Mouse (Mus musculus) lung, adult 2 months (tissue): Measurements from ENCODE around the gene Clip3. TPM values are rescaled to one million over a fixed set of nuclear protein-coding genes. Genes with fewer than 3 reads are reported as not detected.
A peak's percentile ranks its signal among the peaks of the same experiment; 100 is the strongest.

Experiments used
- DNase-seq: peaks from one replicate; pipeline ENCODE4 v3.0.0; 2022
- H3K4me1 ChIP-seq: fragments of 200-500 bp; 2 replicates; pipeline ENCODE4 v1.6.1; 2011; ENCODE audit warnings: low read length; ENCODE audit not compliant: control insufficient read depth, insufficient read depth
- H3K4me3 ChIP-seq: fragments of 200-500 bp; replicated peaks from 2 replicates; pipeline ENCODE3; 2011; ENCODE audit warnings: low read depth, mild to moderate bottlenecking, control low read depth, low read length; ENCODE audit errors: extremely low read depth
- CTCF ChIP-seq: fragments of 200-500 bp; IDR thresholded peaks from 2 replicates; pipeline ENCODE4 v1.5.1; 2011; ENCODE audit warnings: mild to moderate bottlenecking, low read length, control low read depth; ENCODE audit not compliant: insufficient read depth
- POLR2A ChIP-seq: fragments of 200-500 bp; IDR thresholded peaks from 2 replicates; pipeline ENCODE4 v1.6.1; 2011; ENCODE audit warnings: low read depth, mild to moderate bottlenecking, control low read depth, low read length, borderline replicate concordance; ENCODE audit errors: extremely low read depth
- WGBS: fragments of 180-500 bp; shearing (Covaris S2); methylation state at CpG from one replicate; pipeline ENCODE4 v1.1.7; 2018; 5-methylcytosine and 5-hydroxymethylcytosine counted together
- polyA plus RNA-seq: library from polyadenylated mRNA; depleted of rRNA; stranded (reverse); fragments of >200 nt; gene quantifications from 2 replicates; pipeline ENCODE4 v1.2.3, GENCODE M21; 2012; rRNA removed

Clip3 gene
- polyA plus RNA-seq, 1 experiment = 7.7 TPM

DNA sequence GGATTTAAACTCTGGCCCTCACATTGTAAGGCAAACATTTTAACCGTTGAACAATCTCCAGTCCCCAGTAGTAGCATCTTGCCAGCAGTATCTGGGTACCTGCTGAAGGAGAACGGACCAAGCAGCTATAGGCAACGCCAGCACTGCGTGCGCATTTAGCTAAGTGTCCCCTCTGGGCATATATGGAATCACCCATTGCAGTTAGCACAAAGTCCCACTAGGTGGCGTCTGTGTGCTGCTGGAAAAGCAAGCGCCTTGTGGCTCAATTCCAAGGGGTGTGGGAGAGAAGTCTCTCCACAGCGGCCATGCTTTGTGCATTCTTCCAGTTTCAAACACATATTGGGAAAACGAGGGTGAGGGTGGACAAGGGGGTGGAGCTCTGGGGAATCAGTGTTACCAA, 44.9 kb downstream of the Clip3 start:
- no peaks in the 10 kb centered on the region; the same call in 1 of the 2 replicates for H3K4me1 ChIP-seq
- no peak overlapping the region for H3K4me3 ChIP-seq
- peak; percentile 68 for DNase-seq
- 4% methylated on average over 9 of the region's 9 CpGs for WGBS
- no peak for TF ChIP-seq POLR2A
- TF ChIP-seq CTCF = peak; percentile 88

DNA sequence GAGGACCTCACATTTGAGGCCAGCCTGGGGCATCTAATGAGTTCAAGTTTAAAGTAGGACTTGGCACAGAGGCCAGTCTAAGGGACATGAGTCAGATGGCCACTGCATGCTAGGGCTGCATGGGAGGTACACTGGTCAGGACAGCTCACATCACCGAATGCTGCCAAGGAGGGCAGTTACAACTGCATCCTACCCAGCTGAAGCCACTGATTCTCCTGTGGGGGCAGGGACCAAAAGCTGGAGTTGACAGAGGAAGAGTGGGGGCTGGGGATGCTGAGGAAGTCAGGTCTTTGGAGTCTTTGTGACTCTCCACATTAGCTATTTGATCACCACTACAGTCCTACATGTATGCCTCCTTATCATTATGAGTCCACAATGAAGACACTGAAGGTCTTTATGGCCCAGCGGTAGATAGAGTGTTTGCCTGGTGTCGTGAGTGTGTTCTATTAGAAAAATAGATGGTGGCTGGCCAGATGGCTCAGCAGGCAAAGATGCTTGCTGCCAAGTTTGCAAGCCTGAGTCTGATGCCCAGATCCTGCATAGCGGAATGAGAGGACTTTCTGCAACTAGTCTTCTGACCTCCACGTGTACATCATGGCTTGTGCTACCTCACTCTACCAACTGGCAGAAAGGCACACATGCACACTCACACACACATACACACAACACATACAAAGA, 48.0 kb downstream of the Clip3 start:
- Histone ChIP-seq H3K4me1 (no peaks in the 10 kb centered on the region), H3K4me3 (no peak overlapping the region)
- TF ChIP-seq POLR2A = no peak
- TF ChIP-seq CTCF = no peak
- WGBS = 60% methylated on average over 5 of the region's 5 CpGs
- no peak for DNase-seq

DNA sequence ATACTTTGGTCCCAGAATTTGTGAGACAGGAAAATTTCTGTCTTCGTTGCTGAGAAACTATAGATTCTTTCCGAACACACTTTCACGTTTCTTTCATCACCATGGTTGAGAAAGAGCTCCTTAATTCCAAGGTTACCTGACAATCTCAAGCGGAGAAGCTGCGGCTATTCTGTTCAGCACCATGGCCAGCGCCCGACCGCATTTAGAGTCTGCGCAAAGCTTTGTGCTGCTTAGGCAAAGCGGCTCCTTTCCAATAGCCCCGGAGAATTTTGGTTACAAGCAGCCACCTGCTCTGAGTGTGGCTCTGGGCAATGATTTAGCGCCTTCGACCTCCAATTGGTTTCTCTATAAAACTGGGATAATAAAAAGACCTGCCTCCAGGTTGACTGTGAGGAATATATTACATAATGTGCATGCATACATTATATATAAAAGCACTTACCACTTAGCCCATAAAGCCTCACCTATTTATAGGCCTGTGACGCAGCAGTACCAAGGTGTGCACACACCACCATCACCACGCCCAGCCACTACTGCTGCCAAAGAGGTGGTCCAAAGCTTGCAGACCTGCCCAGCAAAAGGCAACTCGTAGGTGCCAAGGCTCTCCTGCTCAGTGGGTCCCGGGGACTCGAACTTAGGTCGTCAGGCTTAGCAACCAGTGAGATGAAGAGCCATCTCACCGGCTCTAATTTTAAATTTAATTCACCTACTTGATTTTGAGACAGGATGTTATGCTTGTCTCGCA, 55.3 kb downstream of the Clip3 start:
- peak; percentile 56 for DNase-seq
- no peak overlapping the region for H3K4me3 ChIP-seq
- H3K4me1 ChIP-seq = no peaks in the 10 kb centered on the region
- TF ChIP-seq POLR2A = no peak
- no peak for TF ChIP-seq CTCF
- 25% methylated on average over 21 of the region's 21 CpGs for WGBS

DNA sequence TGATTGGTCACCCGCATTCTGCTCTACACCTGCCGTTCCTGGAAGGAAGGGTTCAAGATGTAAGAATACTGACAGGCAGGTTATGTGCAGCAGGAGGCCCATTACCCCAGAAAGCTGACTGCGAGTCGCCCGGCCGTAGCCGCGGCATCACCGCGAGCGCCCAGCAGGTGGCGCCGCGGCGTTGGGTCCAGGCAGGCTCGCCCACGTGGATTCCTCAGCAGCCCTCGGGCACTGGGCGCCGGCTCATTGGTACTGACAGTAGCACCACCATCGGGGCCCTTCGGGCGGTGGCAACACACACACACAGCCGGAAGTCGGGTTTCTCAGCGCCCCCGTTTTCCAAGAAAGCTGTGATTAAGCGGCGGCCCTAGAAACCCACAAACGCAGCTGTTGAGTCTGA, 56.3 kb downstream of the Clip3 start:
- Histone ChIP-seq H3K4me1 (no peaks in the 10 kb centered on the region), H3K4me3 (no peak overlapping the region)
- WGBS = 2% methylated on average over 30 of the region's 30 CpGs
- DNase-seq = no peak
- TF ChIP-seq POLR2A (no peak), CTCF (peak; percentile 34)

DNA sequence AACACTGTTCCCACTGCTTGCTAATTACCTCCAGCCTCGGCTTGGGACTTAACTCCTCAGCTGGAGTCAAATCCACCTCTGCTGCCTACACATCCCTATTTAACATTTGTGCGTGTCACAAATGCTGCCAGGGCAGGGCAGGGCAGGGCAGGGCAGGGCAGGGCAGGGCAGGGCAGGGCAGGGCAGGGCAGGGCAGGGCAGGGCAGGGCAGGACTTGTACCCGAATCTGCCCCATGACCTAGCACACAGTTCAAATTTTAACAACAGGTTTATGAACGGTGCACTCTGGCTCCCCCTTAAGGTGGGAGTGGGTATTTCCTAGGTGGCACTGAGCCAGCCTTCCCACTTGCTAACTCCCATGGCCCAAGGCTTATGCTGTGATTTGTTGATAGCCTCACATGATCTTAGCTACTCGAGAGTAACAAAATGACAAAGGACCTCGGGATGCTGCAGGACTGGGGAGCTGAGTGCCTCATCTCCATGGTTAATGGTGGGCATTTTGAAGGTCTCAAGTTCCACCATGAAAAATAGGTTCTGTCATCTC, 61.8 kb downstream of the Clip3 start:
- no peak for TF ChIP-seq POLR2A
- peak; percentile 85 for TF ChIP-seq CTCF
- WGBS = 9% methylated on average over 6 of the region's 6 CpGs
- peak; percentile 59 for DNase-seq
- H3K4me3 ChIP-seq = no peak overlapping the region
- H3K4me1 ChIP-seq = no peaks in the 10 kb centered on the region

DNA sequence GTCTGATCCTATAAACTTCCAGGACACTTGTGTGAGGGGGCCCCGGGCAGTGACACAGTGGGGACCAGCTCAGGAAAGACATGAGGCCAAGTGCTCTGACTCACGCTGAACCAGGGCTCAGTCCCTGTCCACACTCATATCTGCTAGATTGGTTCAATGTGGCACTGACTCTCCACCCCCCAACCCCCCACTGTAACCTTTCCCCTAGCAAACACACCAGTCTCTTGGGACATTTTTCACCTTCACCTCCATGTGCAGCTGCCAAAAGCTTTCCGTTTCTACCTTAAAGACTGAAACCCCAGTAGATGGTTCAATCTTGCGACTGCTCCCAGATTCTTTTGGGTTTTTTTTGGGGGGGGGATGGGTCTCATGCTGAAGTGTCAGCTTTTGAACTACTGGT, 62.5 kb downstream of the Clip3 start:
- no peak for TF ChIP-seq CTCF
- TF ChIP-seq POLR2A = no peak
- no peak for DNase-seq
- WGBS = 61% methylated on average over 4 of the region's 4 CpGs
- Histone ChIP-seq H3K4me1 (no peaks in the 10 kb centered on the region), H3K4me3 (no peak overlapping the region)

Other genes with a start within 250 kb of the Clip3 start
- gene Zfp14, start 240.3 kb upstream of the Clip3 start, polyA plus RNA-seq = 3.6 and 4.9 TPM in 2 replicates
- 0.31 and 1.0 TPM in 2 replicates for gene Zfp82, start 218.8 kb upstream of the Clip3 start, polyA plus RNA-seq
- gene Gm26920, start 201.3 kb upstream of the Clip3 start, polyA plus RNA-seq = not detected in 2 replicates
- 1.1 and 1.2 TPM in 2 replicates for gene Zfp566, start 201.2 kb upstream of the Clip3 start, polyA plus RNA-seq
- gene Zfp260, start 197.0 kb upstream of the Clip3 start, polyA plus RNA-seq = 11.4 and 17.6 TPM in 2 replicates
- gene Zfp382, start 169.8 kb upstream of the Clip3 start, polyA plus RNA-seq = 0.88 and 1.8 TPM in 2 replicates
- 9.5 and 14.8 TPM in 2 replicates for gene Zfp146, start 122.0 kb upstream of the Clip3 start, polyA plus RNA-seq
- 14.1 and 42.3 TPM in 2 replicates for gene Cox7a1, start 107.6 kb upstream of the Clip3 start, polyA plus RNA-seq
- 784 and 1,083 TPM in 2 replicates for gene Capns1, start 92.9 kb upstream of the Clip3 start, polyA plus RNA-seq
- 95.6 and 110 TPM in 2 replicates for gene Polr2i, start 59.8 kb upstream of the Clip3 start, polyA plus RNA-seq
- 38.4 and 41.6 TPM in 2 replicates for gene Tbcb, start 59.5 kb upstream of the Clip3 start, polyA plus RNA-seq
- not detected in 2 replicates for gene Ovol3, start 56.0 kb upstream of the Clip3 start, polyA plus RNA-seq
- gene Thap8, start 11.6 kb upstream of the Clip3 start, polyA plus RNA-seq = 0.21 and 0.55 TPM in 2 replicates
- gene Wdr62, start 11.3 kb upstream of the Clip3 start, polyA plus RNA-seq = 15.9 and 24.9 TPM in 2 replicates
- gene Alkbh6, start 17.0 kb downstream of the Clip3 start, polyA plus RNA-seq = 141 and 163 TPM in 2 replicates
- 14.5 and 21.5 TPM in 2 replicates for gene Syne4, start 23.1 kb downstream of the Clip3 start, polyA plus RNA-seq
- gene E130208F15Rik, start 30.0 kb downstream of the Clip3 start, polyA plus RNA-seq = 0.50 and 0.55 TPM in 2 replicates
- 14.2 and 21.4 TPM in 2 replicates for gene Sdhaf1, start 32.2 kb downstream of the Clip3 start, polyA plus RNA-seq
- gene Lrfn3, start 71.0 kb downstream of the Clip3 start, polyA plus RNA-seq = 8.7 and 10.9 TPM in 2 replicates
- 328 and 425 TPM in 2 replicates for gene Tyrobp, start 122.0 kb downstream of the Clip3 start, polyA plus RNA-seq
- gene Hcst, start 128.1 kb downstream of the Clip3 start, polyA plus RNA-seq = 33.9 and 37.1 TPM in 2 replicates
- 7.2 and 8.6 TPM in 2 replicates for gene Nfkbid, start 130.0 kb downstream of the Clip3 start, polyA plus RNA-seq
- gene Aplp1, start 153.8 kb downstream of the Clip3 start, polyA plus RNA-seq = 9.5 and 11.8 TPM in 2 replicates
- gene Kirrel2, start 166.0 kb downstream of the Clip3 start, polyA plus RNA-seq = not detected in 2 replicates
- gene Nphs1, start 166.6 kb downstream of the Clip3 start, polyA plus RNA-seq = not detected in 2 replicates
- gene Prodh2, start 201.9 kb downstream of the Clip3 start, polyA plus RNA-seq = 0.12 TPM in 1 of 2 replicates, not detected in the other
- gene Arhgap33, start 243.3 kb downstream of the Clip3 start, polyA plus RNA-seq = 21.4 and 24.0 TPM in 2 replicates